Mouse (Mus musculus) neural tube, embryonic 10.5 days (tissue): ENCODE measurements around the gene Myl12a.
A peak's percentile ranks its signal among the peaks of the same experiment; 100 is the strongest.

ENCODE experiments used
- DNase-seq: peaks from one replicate; pipeline ENCODE4 v3.0.0-alpha.2; 2017; ENCODE audit warnings: low spot score; ENCODE audit errors: extremely low spot score

The Myl12a gene

DNA sequence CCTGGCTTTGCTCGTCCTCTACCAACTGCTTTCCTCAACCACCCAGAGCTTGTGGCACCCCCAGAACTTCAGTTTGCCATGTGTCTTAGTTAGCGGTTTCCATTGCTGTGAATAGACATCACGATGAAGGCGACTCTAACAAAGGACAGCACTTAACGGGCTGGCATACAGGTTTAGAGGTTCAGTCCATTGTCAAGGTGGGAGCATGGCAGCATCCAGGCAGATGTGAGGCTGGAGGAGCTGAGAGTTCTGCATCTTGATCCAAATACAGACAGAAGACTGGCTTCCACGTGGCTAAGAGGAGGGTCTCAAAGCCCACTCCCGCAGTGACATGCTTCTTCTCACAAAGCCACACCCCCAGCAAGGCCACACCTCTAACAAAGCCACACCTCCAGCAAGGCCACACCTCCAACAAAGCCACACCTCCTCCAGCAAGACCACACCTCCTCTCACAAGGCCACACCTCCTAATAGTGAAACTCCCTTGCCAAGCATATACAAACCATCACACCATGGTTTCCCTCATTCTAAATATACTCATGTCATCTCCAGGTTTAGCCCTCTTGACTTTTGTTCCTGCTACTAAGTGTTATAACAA lies 8.1 kb upstream of the Myl12a start:
- no peak for DNase-seq

DNA sequence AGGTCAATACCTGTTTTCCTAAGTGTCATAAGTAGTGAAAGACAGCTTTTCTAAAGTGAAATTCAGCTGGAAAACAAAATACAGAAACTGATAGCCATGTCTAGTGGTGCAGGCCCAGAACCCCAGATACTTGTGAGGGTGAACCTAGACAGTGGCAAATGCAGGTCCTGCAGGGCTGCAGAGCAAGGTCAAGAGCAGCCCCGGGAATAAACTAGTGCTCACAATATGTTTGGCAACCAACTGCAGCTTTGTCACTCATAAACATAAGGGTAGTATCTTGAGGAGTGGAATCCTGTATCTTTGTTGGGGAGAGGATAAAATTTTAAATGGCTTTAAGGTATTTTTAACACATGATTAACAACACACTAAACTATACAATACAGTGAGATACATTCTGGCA lies 7.1 kb upstream of the Myl12a start:
- no peak for DNase-seq

DNA sequence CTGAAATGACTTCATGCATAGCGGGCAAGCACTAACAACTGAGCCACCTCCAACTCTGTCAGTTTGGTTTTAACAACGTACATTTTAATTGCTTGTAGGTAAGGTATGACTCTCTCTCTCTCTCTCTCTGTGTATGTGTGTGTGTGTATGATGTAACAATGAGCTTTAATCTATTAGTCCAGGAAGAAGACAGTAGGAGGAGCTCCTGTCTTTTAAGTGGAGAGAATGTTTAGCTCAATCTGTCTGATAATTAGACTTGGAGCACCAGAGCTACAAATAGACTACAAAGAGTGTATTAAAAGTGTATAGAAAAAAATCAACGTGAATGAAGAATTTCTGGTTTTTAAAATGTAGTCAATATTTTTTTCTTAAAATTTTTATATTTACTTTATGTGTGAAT lies 6.0 kb upstream of the Myl12a start:
- DNase-seq, result no peak

DNA sequence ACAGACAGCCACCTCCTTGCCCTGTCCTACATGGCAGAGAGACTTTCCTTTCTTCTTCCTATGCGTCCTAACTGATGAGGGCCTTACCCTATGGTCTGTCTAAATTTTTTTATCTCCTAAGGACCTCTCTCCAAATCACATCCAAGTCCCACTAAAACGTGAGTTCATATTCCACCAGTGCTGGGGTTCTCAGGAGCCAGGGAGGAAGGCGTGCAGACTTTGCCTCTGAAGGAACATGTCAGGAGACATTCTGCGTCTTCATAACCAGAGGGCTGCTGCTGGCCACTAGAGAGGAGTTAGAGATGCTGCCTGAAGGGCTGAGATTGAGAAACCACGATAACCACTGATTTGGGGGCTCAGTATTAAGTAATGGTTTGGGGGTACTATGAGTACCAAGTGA lies 4.3 kb upstream of the Myl12a start:
- no peak for DNase-seq

DNA sequence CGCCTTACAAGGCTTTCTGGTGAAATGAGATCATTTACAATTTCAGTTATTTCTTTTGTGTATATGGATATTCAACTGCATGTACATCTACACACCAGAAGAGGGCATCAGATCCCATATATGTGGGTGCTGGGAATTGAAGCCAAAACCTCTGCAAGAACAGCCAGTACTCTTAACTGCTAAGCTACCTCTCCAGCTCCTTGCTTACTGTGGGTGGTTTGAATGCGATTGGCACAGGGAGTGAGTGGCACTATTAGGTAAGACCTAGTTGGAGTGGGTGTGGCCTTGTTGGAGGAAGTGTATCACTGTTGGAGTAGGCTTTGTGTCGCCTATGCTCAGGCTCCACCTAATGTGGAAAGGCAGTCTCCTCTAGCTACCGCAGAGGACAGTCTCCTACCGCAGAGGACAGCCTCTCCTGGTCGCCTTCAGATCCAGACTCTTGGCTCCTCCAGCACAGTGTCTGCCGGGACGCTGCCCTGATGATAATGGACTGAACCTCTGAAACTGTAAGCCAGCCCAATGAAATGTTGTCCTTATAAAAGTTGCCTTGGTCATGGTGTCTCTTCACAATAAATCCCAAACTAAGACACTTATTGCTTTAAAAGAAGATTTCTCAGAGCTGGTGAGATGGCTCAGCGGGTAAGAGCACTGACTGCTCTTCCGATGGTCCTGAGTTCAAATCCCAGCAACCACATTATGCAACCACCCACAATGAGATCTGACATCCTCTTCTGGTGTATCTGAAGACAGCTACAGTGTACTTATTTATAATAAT lies 1.7 kb upstream of the Myl12a start:
- DNase-seq, result no peak

DNA sequence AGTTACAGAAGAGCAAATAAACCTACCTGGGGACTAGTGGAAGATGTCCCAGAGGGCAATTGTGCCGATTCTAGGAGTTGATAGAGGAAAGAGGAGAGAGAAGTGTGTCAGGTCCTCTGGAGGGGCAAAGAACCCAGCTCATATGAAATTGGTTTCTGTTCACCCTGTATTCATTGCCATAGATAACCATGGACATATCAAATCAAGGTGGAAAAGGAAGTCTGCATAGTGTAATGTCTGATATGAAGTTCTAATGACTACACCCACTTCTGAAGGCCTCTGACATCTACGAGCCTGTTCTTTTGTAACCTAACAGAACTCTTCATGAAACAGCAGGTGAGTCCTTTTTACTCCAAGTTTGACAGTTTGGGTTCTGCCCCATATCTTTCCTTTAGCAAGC lies 1.0 kb upstream of the Myl12a start:
- no peak for DNase-seq

DNA sequence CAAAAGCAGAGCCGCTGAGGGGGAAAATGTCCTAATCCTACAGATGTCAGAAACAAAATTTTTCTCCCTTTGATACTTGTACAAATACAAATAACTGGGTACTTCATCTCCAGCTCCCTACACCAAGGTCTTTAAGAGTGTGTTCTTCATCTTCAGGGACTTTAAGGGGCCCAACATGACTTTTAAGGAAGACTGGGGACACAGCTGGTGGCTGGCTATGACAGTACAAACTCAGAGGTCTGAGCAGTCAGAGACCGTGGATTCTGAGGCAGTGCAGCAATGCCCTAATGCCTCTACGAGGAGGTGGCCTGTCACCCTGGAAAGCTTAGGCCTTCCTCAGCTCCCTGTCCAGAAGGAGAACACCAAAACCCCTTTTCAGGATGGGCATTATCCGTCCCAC lies 434 bp upstream of the Myl12a start:
- no peak for DNase-seq

DNA sequence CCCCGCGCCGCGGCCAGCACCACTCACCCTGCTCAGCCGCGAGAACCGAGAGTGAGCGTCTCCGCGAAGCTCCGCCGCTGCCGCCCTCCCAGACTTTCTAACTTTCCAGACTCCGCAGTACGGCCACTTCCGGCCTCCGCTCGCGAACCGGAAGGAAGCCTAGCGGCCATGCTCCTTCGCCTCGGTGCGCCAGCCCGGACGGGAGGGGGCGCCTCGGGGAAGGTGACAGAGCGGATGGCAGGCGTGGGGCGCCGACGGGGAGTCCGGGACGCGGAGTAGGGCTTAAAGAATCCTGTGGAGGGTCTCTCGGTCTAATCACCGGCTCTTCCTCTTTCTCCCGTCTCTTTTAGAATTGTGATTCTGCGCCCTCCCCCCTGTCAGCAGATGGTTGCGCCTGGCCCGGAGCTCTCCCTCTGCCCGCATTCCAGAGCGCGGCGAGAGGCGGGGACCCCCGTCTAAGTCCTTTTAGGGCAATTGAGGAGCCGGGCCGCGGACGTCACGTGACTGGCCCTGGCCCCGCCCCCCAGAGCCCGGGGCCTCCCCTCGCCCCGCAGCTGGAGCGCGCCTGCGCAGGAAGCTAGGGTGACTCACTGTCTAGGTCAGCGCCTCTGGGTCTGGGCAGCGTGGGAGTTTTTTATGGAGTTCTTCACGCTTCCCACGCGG lies 466 bp downstream of the Myl12a start, which contains the start of gene Myom1:
Gene Myom1, plus strand, starts transcription at position 553 of the 663 bp plus-strand sequence.
- peak; percentile 98 for DNase-seq

DNA sequence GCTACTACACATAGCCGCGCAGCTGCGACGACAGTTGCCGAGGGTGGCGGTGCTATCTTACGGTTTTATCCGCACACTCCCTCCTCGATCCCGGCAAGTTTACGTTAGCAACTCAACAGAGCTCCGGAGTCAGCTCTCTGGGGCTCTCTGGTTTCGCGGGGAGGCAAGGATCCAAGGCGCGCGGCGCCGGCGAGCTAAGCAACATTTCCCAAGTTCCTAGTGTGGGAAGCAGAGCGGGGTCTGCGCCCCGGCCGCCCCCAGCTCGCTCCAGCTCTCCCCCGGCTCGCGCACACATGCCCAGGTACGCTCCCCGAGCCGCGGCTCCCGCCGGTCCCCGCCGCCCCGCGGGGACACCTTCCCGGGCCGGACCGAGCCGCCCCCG lies 988 bp downstream of the Myl12a start:
- no peak for DNase-seq

DNA sequence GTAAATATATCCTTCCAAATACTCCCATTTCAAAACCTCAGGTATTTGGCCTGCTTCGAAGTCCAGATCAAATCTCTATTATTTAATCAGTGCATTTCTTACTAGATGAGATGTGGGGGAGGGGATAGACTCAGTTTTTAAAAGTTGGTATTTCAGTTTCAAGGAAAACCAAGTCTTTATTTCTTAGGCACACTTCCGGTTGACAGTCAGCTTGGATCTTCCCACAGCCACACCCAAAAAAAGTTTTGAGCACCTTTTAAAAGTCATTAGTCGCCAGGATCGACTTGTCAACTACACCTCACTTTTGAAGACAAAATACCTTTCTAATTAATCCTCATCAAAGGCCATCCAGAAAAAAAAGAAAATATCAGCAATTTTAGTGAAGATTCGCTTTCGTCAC lies 1.6 kb downstream of the Myl12a start:
- DNase-seq, result no peak

DNA sequence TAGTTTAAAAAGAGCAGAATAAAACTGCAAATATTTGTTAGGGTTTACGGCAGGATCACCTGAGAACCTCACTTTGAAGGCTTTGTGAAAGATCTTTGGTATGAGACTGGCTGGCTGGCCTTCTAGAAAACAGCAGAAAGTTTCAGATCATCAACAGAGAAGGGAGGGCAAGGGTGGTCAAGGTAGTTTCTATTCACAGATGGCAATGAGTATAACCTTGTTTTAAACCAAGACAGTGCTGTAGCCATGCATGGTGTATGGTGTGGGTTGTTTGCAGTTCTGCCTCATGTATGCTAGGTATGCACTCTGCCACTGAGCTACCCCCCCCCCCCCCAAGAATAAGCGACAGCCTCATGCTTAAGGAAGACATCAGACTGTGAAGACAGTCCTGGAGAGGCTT lies 2.4 kb downstream of the Myl12a start:
- DNase-seq, result no peak

DNA sequence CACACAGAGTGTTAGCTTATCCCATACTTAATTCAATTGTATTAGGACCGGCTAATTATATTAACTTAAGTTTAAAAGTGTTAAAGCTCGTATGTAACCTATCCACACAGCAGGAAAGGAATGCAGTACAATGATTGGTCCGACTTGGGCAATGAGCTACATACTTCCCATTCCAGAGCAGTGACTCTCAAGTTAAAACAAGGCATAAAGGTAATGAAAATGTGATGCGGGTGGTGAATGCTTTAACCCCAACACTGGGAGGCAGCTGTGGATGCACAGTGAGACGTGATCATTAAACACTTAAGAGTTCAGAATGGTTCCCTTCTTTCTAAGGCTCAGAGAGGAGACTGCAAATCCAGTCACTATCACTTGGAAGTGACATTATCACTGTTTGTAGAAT lies 3.5 kb downstream of the Myl12a start:
- no peak for DNase-seq

DNA sequence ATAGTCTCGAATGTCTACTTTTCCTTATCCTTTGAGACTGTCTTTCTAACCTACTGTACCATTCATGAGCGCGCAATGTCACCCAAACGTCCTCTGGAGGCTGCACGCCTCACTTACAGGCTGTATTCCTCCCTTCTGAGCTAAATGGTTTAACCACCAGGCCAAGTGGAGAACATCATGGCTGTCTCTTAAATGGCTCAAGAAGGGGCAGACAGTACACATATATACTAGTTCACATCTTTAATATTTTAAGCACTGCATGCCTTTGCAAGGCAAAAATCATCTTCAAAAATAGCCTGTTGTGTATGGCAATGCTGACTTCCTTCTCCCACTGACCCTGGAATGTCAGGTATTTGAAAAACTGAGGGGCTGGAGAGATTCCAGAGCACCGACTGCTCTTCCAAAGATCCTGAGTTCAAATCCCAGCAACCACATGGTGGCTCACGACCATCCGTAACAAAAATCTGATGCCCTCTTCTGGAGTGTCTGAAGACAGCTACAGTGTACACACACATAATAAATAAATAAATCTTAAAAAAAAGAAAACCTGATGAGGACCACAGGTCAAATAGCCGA lies 4.2 kb downstream of the Myl12a start:
- DNase-seq, result no peak

DNA sequence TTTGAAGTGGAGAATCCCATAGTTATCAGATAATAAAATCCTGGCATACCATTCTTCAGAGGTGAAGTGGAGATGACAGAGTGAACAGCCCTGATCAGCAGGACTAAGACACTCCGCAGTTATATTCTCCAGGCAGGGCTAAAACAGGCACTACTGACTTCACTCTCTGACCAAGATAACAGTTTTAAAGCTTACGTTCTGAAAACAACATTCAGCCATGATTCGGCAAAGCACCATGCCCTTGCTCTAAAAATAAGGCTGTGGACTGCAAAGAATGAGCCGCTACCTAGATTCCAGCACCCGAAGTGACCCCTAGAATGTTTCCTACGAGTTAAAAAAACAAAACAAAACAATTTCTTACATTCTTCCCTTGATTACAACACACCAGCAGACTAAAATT lies 4.8 kb downstream of the Myl12a start:
- no peak for DNase-seq

DNA sequence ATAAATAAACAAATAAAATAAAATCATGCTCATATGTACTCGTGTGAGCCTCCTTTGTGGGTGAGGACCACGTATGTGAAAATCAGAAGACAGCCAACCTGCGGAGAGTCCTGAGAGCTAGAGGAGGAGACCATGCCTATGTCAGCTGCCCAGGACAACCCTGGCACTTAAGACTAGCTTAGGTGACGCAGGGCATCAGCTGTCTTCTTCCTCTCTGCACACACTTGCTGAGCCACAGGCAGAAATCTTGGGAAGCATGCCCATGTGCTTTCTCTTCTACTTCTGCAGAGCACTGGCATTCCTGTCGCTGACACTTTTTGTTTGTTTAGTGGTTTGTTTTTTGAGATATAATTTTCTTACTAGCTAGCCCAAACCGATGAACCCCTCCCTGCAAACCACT lies 7.1 kb downstream of the Myl12a start:
- DNase-seq, result no peak

DNA sequence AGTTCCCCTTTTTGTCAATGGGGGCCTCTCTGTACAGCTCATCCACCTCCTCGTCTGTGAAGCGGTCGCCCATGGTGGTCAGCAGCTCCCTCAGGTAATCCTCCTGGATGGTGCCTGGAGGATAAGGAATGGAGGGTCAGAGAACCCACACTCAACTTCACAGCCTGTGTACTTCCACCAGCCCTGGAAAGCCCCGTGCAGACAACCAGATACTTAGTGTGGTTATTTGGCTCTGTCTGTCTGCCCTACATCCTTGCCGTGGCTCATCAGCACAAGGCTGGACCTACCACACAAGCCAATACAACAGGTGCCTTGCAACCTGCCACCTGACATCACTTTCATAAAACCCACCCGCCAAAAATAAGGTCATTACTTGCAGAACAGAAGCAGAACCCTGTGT lies 8.0 kb downstream of the Myl12a start:
- DNase-seq, result no peak

DNA sequence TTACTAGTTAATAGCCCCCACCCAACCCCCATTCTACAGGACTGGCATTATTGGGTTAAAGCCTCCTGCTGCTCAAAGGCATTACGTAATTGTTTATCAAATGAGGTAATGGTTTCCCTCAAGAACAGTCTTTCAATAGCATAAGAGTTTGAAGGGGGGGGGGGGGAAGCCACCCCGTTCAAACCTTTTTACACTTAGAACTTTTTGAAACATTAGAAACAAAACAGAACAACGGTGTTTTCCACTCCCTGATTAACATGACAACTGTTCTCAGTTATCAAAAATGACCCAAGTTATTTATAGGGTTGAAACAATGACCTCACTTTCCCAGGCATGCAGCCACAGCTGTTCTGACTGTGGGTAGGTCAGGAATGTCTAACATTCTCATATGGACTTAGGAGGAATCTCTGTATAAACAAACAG lies 9.3 kb downstream of the Myl12a start:
- DNase-seq, result no peak

DNA sequence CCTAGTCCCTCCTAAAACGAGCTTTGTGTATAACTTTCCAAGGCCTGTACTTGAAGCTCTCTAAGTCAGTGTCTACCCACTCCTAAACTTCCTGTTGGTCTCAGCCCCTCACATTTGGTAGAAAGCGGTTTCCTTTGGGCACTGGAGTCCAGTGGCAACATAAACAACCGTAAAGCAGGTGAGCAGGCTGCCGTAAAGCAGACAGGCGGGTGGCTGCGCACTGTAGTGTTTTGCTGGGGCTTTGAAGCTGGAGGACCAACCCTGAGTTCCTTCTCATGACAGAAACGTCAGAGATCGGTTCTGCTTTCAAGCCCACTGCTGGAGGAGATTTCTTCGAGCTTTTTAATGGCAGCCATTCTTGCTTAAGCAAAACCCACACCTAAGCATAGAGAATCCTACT lies 10.0 kb downstream of the Myl12a start:
- DNase-seq, result no peak

DNA sequence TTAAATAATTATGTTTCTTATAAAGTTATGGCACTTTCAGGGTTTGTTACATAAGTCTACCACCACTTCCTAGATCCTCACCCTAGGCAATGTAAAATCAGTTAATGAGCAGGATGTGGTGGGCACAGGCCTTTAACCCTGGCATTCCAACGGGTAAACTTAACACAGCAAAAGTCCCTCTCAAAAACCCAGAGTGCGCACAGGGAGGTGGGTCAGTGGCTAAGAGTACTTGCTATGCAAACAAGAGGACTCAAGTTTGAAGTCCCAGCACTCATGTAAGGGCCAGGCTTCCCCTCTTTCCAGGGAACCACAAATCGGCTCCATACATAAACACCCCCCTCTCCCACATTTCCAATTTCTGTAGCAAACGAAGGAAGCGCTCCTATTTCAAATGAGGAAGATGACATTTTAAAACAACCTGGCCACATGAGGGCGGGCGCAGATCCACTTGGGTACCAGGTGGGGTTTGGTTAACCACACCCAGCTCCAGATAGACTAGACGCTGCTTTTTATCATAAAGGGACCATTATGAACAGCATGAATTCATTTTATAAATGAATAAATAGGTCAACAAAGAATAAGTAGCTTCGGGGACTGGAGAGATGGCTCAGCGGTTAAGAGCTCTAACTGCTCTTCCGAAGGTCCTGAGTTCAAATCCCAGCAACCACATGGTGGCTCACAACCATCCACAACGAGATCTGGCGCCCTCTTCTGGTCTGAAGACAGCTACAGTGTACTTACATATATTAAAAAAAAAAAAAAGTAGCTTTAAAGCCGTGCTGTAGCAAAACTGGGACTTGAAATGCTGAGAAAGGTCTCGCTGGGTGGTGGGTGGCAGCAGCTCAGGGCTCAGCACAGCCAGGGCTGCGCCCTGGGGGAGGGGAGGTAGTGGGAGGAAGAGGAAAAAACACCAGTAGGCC lies 10.7 kb downstream of the Myl12a start:
- DNase-seq, result no peak

DNA sequence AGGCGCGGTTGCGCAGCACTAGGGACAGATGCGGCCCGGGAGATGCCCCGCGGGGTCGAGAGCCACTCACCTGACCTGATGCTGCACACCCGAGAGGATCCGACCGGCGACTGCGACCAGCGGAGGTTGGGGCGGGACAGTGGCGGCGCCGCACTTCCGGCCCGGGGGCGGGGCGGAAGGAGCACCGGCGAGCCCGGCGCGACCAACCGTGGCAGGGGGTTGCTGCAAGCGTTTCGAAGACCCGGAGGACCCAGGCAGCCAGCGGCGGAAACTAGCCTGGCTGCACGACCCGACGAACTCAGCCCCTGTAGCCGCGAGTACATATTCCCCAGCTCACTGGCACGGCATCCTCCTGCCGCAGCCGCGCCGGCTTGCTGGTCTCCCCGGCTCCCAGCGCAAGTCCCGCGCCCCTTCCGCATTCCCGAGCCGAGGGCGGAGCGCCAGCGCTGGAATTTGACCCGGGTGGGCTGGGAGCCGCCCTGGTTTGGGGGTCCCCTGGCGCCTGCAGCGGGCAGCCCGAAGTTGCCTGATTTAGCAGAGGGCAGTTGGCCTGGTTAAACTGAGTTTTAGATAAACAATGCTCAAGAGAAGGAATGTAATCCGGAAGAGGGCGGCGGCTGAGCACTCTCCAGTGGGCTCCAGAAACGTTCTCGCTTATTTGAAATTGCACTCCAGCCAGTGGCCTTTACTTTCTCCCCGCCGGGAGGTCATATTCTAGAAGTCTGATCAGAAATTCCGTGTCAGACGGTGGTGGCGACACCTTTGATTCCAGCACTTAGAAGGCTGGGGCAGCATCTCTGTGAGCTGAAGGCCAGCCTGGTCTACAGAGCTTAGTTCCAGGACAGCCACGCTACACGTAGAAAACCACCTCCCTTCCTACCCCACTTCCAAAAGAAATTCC lies 12.0 kb downstream of the Myl12a start:
- peak; percentile 92 for DNase-seq
